Mouse (Mus musculus) heart, embryonic 16.5 days (tissue): ENCODE measurements at regions not wholly inside any gene's neighbourhood (a gene's known extent, or its start where the extent isn't known, plus 50 kb on each side); places are given as distances from the start of the nearest gene placed in this dataset.

ENCODE experiments used
- ATAC-seq: fragments of 200-750 bp; cut with Nextera tagmentation; replicated peaks from 2 replicates; pipeline ENCODE4 v1.8.0; 2017; ENCODE audit warnings: moderate number of reproducible peaks; ENCODE audit not compliant: insufficient read depth, low FRiP score; ENCODE audit errors: extremely low read depth
- H3K27ac ChIP-seq: fragments of 300-500 bp; sonication (generic); 2 replicates; pipeline ENCODE4 v1.5.1; 2014; ENCODE audit warnings: mild to moderate bottlenecking, low read length, control low read depth, moderate library complexity
- H3K27me3 ChIP-seq: fragments of 300-500 bp; sonication (generic); 2 replicates; pipeline ENCODE4 v1.6.1; 2014; ENCODE audit warnings: low read length, mixed read lengths; ENCODE audit not compliant: control insufficient read depth, insufficient read depth
- H3K36me3 ChIP-seq: fragments of 300-500 bp; sonication (generic); 2 replicates; pipeline ENCODE4 v1.6.1; 2014; ENCODE audit not compliant: control insufficient read depth, insufficient read depth
- H3K4me1 ChIP-seq: fragments of 300-500 bp; sonication (generic); 2 replicates; pipeline ENCODE4 v1.6.1; 2014; ENCODE audit warnings: low read length, mixed read lengths; ENCODE audit not compliant: control insufficient read depth, insufficient read depth
- H3K4me2 ChIP-seq: fragments of 300-500 bp; sonication (generic); 2 replicates; pipeline ENCODE4 v1.6.1; 2014; ENCODE audit warnings: low read depth, mild to moderate bottlenecking, control low read depth, low read length
- H3K4me3 ChIP-seq: fragments of 300-500 bp; sonication (generic); 2 replicates; pipeline ENCODE4 v1.5.1; 2014; ENCODE audit warnings: mild to moderate bottlenecking, control low read depth, low read length
- H3K9ac ChIP-seq: fragments of 300-500 bp; sonication (generic); 2 replicates; pipeline ENCODE4 v1.6.1; 2014; ENCODE audit warnings: low read length, control low read depth
- H3K9me3 ChIP-seq: fragments of 300-500 bp; sonication (generic); replicated peaks from 2 replicates; pipeline ENCODE4 v1.6.1; 2016; ENCODE audit warnings: low read length; ENCODE audit not compliant: control insufficient read depth
- WGBS: fragments of 180-500 bp; shearing (Covaris S2); extraction: QIAGEN DNeasy Blood & Tissue Kit; methylation state at CpG from one replicate; pipeline ENCODE4 v1.1.7; 2014; 5-methylcytosine and 5-hydroxymethylcytosine counted together

- ATAC-seq, result no peak
- Histone ChIP-seq H3K4me1 (peaks cover 12% of the 10 kb centered on the region), H3K27me3 (no peaks in the 10 kb centered on the region), H3K9me3 (no peaks in the 10 kb centered on the region), H3K9ac (no peak overlapping the region), H3K27ac (no peak overlapping the region), H3K4me3 (no peak overlapping the region), H3K4me2 (no peak overlapping the region), H3K36me3 (peaks cover 11% of the 10 kb centered on the region; the same call in 1 of the 2 replicates)
- 91% methylated on average over 3 of the region's 3 CpGs for WGBS
Observed at GRCm38 (mm10) chr4:101350222-101350621, 68.9 kb upstream of the Ak4 start.

GRCm38 (mm10) chr4:101349413-101349812, 69.7 kb upstream of the Ak4 start:
- 13% methylated on average over 4 of the region's 4 CpGs for WGBS

GRCm38 (mm10) chr4:101347309-101347708, 71.8 kb upstream of the Ak4 start:
- no peak for ATAC-seq
- Histone ChIP-seq H3K4me2 (no peak overlapping the region), H3K27ac (no peak overlapping the region), H3K27me3 (no peaks in the 10 kb centered on the region), H3K9me3 (no peaks in the 10 kb centered on the region), H3K4me3 (no peak overlapping the region), H3K9ac (no peak overlapping the region), H3K4me1 (no peaks in the 10 kb centered on the region), H3K36me3 (peaks cover 16% of the 10 kb centered on the region)
- 75% methylated on average over 6 of the region's 6 CpGs for WGBS

More at GRCm38 (mm10) chr4:101349413-101349812, 69.7 kb upstream of the Ak4 start:
- H3K4me3 ChIP-seq, result no peak overlapping the region
- H3K27ac ChIP-seq, result no peak overlapping the region
- no peak overlapping the region for H3K4me2 ChIP-seq
- no peak overlapping the region for H3K9ac ChIP-seq
- H3K27me3 ChIP-seq, result no peaks in the 10 kb centered on the region
- peaks cover 6% of the 10 kb centered on the region for H3K4me1 ChIP-seq
- no peak for ATAC-seq
- peaks cover 11% of the 10 kb centered on the region; the same call in 1 of the 2 replicates for H3K36me3 ChIP-seq
- H3K9me3 ChIP-seq, result no peaks in the 10 kb centered on the region

- 85% methylated on average over 8 of the region's 8 CpGs for WGBS
- Histone ChIP-seq H3K4me1 (no peaks in the 10 kb centered on the region), H3K9ac (no peak overlapping the region)
Observed at GRCm38 (mm10) chr4:101342071-101342762, 76.9 kb upstream of the Ak4 start.

GRCm38 (mm10) chr4:101340741-101341140, 75.7 kb upstream of the Jak1 start:
- Histone ChIP-seq H3K4me3 (no peak overlapping the region), H3K4me1 (peaks cover 7% of the 10 kb centered on the region), H3K4me2 (no peak overlapping the region), H3K9ac (no peak overlapping the region), H3K27me3 (no peaks in the 10 kb centered on the region), H3K9me3 (no peaks in the 10 kb centered on the region), H3K36me3 (peaks cover 7% of the 10 kb centered on the region), H3K27ac (no peak overlapping the region)
- no peak for ATAC-seq

More at GRCm38 (mm10) chr4:101342071-101342762, 76.9 kb upstream of the Ak4 start:
- H3K27me3 ChIP-seq, result no peaks in the 10 kb centered on the region
- no peak overlapping the region for H3K4me2 ChIP-seq
- no peak overlapping the region for H3K27ac ChIP-seq
- H3K36me3 ChIP-seq, result peaks cover 16% of the 10 kb centered on the region
- no peaks in the 10 kb centered on the region for H3K9me3 ChIP-seq
- no peak for ATAC-seq
- no peak overlapping the region for H3K4me3 ChIP-seq

GRCm38 (mm10) chr4:101338211-101338610, 73.1 kb upstream of the Jak1 start:
- no peak for ATAC-seq
- no peak overlapping the region for H3K9ac ChIP-seq
- H3K4me2 ChIP-seq, result no peak overlapping the region
- H3K36me3 ChIP-seq, result no peaks in the 10 kb centered on the region
- no peaks in the 10 kb centered on the region for H3K9me3 ChIP-seq
- no peak overlapping the region for H3K27ac ChIP-seq
- no peaks in the 10 kb centered on the region for H3K27me3 ChIP-seq
- H3K4me1 ChIP-seq, result peaks cover 7% of the 10 kb centered on the region
- no peak overlapping the region for H3K4me3 ChIP-seq

GRCm38 (mm10) chr4:101336811-101337210, 71.7 kb upstream of the Jak1 start:
- Histone ChIP-seq H3K4me2 (no peak overlapping the region), H3K36me3 (no peaks in the 10 kb centered on the region), H3K27ac (no peak overlapping the region), H3K4me3 (no peak overlapping the region), H3K4me1 (peaks cover 7% of the 10 kb centered on the region), H3K27me3 (no peaks in the 10 kb centered on the region), H3K9ac (no peak overlapping the region), H3K9me3 (no peaks in the 10 kb centered on the region)
- ATAC-seq, result no peak
- 25% methylated on average over 4 of the region's 4 CpGs for WGBS

DNA sequence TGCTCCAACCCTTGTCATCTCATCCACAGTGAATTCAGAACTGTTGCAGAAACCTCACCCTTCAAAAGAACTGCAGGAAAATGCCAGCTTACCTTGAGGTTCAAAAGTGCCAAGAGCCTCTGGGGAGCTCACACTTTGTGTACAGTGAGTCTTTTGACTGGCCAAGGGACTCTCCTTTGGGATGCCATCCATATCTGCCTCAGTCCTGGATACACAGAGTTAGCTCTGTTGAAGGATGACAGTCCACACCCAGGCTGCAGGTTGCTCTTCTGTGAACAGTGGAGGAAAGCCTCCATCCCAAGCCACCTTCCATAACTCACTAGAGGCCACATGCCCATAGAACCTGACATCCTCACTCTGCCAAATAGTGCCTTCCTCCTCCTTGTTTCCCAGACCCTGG, 71.3 kb upstream of the Jak1 start:
- no peaks in the 10 kb centered on the region for H3K9me3 ChIP-seq
- no peak overlapping the region for H3K27ac ChIP-seq
- ATAC-seq, result no peak
- no peaks in the 10 kb centered on the region for H3K27me3 ChIP-seq
- H3K4me3 ChIP-seq, result no peak overlapping the region
- no peak overlapping the region for H3K9ac ChIP-seq
- no peak overlapping the region for H3K4me2 ChIP-seq
- peaks cover 7% of the 10 kb centered on the region for H3K4me1 ChIP-seq
- no peaks in the 10 kb centered on the region for H3K36me3 ChIP-seq

DNA sequence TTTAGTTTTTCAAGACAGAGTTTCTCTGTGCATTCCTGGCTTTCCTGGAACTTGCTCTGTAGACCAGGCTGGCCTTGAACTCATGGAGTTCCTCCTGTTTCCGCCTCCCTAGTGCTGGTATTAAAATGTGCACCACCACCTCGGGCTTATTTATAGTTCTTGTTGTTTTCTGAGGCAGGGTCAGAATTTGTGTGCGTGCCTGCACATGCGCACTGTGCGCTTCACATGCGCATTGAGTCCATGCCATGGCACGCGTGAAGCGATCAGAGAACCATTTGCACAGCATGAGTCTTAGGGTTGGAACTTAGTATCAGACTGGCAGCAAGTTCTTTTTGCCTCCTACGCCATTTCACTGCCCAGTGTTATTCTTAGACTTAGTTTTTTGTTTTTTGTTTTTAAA, 68.8 kb upstream of the Jak1 start:
- Histone ChIP-seq H3K4me2 (no peak overlapping the region), H3K9ac (no peak overlapping the region), H3K9me3 (no peaks in the 10 kb centered on the region), H3K36me3 (no peaks in the 10 kb centered on the region), H3K4me3 (no peak overlapping the region), H3K27me3 (no peaks in the 10 kb centered on the region), H3K4me1 (peaks cover 7% of the 10 kb centered on the region), H3K27ac (no peak overlapping the region)
- no peak for ATAC-seq
- WGBS, result 94% methylated on average over 10 of the region's 10 CpGs
